Comparison of ENCODE assay signal across 8 mouse cellular contexts in the genomic region with DNA sequence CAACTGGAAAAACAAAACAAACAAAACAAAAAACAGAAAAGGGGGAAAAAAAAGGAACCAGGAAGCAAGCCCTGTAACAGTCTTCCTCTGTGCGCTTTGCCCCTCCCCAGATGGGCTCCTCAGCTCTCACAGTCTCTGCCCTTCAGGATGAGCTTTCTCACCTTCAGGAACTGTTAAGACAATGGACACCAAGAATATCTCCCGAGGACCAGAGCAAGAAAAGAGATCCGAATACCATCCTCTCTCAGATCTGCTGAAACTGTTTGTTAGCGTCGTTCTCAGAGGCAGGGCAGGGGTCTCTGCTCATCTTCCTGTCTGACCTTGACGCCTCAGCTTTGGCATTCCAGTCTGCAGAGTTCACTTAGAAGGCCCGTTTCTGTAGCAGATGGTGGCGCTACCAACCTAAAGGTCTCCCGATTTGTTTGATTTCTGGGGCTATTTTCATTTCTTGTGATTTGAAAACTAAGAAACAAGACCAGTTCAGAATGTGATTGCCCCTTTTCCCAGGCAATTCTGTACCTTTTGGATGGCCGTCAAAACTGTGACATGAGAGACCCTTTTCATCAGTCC. TPM values are rescaled to one million over a fixed set of nuclear protein-coding genes. Genes with fewer than 3 reads are reported as not detected.
DNase-seq lines count a peak whose midpoint lies in the region; ATAC-seq and TF ChIP-seq lines count a peak whose summit lies in the region.

No protein-coding gene starts in this region.

- no peak for DNase-seq in heart, adult 8-10 months (ENCODE audit: low spot score)
- peak; percentile 55 for DNase-seq in R1 (ENCODE audit: low read depth, low spot score)
- DNase-seq in urinary bladder, postnatal 10 days (ENCODE audit: low spot score): no peak
- DNase-seq in gastrocnemius, postnatal 10 days: no peak
- DNase-seq in adrenal gland, postnatal 4 days (ENCODE audit: low spot score in 2 of 2): no peak

- peak overlapping the region; percentile 93 for H3K4me2 ChIP-seq in heart, embryonic 13.5 days
- H3K4me2 ChIP-seq in hindbrain, embryonic 15.5 days: peak overlapping the region; percentile 98
- peak overlapping the region; percentile 73 for H3K4me2 ChIP-seq in myocyte (ENCODE audit: low read depth)

- peaks cover 34% of the 10 kb centered on the region for H3K4me1 ChIP-seq in heart, embryonic 13.5 days
- H3K4me1 ChIP-seq in hindbrain, embryonic 15.5 days (replicated peaks): peaks cover 39% of the 10 kb centered on the region

- no peak overlapping the region for H3ac ChIP-seq in myocyte (ENCODE audit: control insufficient read depth, insufficient read length)

- ATAC-seq in heart, embryonic 13.5 days (ENCODE audit: extremely low read depth, insufficient number of reproducible peaks, low FRiP score, low TSS enrichment): no peak
- no peak for ATAC-seq in hindbrain, embryonic 15.5 days (ENCODE audit: low FRiP score, low read depth)

- peaks cover 37% of the 10 kb centered on the region for H3K79me2 ChIP-seq in myocyte (ENCODE audit: control insufficient read depth, insufficient read depth)

- WGBS in heart, embryonic 13.5 days: 45% methylated on average over 10 of the region's 10 CpGs
- WGBS in hindbrain, embryonic 15.5 days: 72% methylated on average over 10 of the region's 10 CpGs

- peak overlapping the region; percentile 99 for H3K27ac ChIP-seq in heart, embryonic 13.5 days (replicated peaks)
- H3K27ac ChIP-seq in hindbrain, embryonic 15.5 days (replicated peaks): peak overlapping the region; percentile 98

- H3K4me3 ChIP-seq in heart, embryonic 13.5 days: peak overlapping the region; percentile 96
- H3K4me3 ChIP-seq in hindbrain, embryonic 15.5 days: peak overlapping the region; percentile 66
- H3K4me3 ChIP-seq in myocyte: peak overlapping the region; percentile 94

- peak overlapping the region; percentile 95 for H3K9ac ChIP-seq in heart, embryonic 13.5 days
- H3K9ac ChIP-seq in hindbrain, embryonic 15.5 days: peak overlapping the region; percentile 87; the same call in 1 of the 2 replicates

- no peak for TF ChIP-seq POLR2A in myocyte (IDR thresholded peaks at IDR 0.05; ENCODE audit: insufficient read length, low read depth)

- H3K9me3 ChIP-seq in heart, embryonic 13.5 days: no peaks in the 10 kb centered on the region
- no peaks in the 10 kb centered on the region for H3K9me3 ChIP-seq in hindbrain, embryonic 15.5 days

- H3K27me3 ChIP-seq in heart, embryonic 13.5 days (replicated peaks): no peaks in the 10 kb centered on the region
- H3K27me3 ChIP-seq in hindbrain, embryonic 15.5 days: no peaks in the 10 kb centered on the region
- H3K27me3 ChIP-seq in myocyte (ENCODE audit: control insufficient read depth, insufficient read depth, insufficient read length): no peaks in the 10 kb centered on the region

- H3K36me3 ChIP-seq in heart, embryonic 13.5 days: peaks cover 40% of the 10 kb centered on the region
- peaks cover 13% of the 10 kb centered on the region for H3K36me3 ChIP-seq in hindbrain, embryonic 15.5 days
- peaks cover 15% of the 10 kb centered on the region for H3K36me3 ChIP-seq in myocyte (ENCODE audit: control insufficient read depth, insufficient read depth)

TF ChIP-seq in myocyte, 11 proteins besides CTCF, POLR2A, EP300 and RAD21:
- TF ChIP-seq USF1 (IDR thresholded peaks at IDR 0.05; ENCODE audit: low read depth) (no peak), POLR2AphosphoS2 (IDR thresholded peaks at IDR 0.05; ENCODE audit: insufficient read length, low read depth) (no peak), MYOD1 (IDR thresholded peaks at IDR 0.05; ENCODE audit: control insufficient read depth in 1 of 3, insufficient read length in 2 of 3, low read depth in 2 of 3) (no peak), SRF (IDR thresholded peaks at IDR 0.05; ENCODE audit: control insufficient read depth, insufficient read length, low read depth) (no peak), TCF3 (IDR thresholded peaks at IDR 0.05; ENCODE audit: insufficient read length, low read depth) (no peak), CEBPB (IDR thresholded peaks at IDR 0.05; ENCODE audit: insufficient read depth, poor library complexity, severe bottlenecking) (no peak), E2F4 (IDR thresholded peaks at IDR 0.05; ENCODE audit: insufficient read depth) (no peak), REST (IDR thresholded peaks at IDR 0.05; ENCODE audit: insufficient read depth, insufficient read length) (no peak), TCF12 (IDR thresholded peaks at IDR 0.05; ENCODE audit: insufficient read depth, poor library complexity, severe bottlenecking) (no peak), MAX (IDR thresholded peaks at IDR 0.05; ENCODE audit: low read depth) (no peak)
TF ChIP-seq in myocyte: peak in this region for 0.

RNA-seq across cellular contexts. Expression of gene Sf3b4, which starts 1.1 kb away (rescaled TPM):
- polyA plus RNA-seq in heart, embryonic 13.5 days (2015; fragmentation: Nextera tagmentation; extraction: Ambion mirVana): 97.7 and 98.6 TPM in 2 replicates
- 10 to 100 TPM; 14.1 to 17.2 (median 16.2) TPM for total RNA-seq in heart, adult 8-10 months (2022)
- 127 and 146 TPM in 2 replicates for polyA plus RNA-seq in hindbrain, embryonic 15.5 days (2015; fragmentation: Nextera tagmentation; extraction: Ambion mirVana)
- 77.5 TPM for polyA plus RNA-seq in myocyte (2012; fragmentation: generic; extraction: Trizol)
- 10 to 100 TPM; 18.4 to 22.5 TPM for total RNA-seq in gastrocnemius, postnatal 10 days (2021)
- total RNA-seq in adrenal gland, postnatal 4 days (2021): 10 to 100 TPM; 68.9 to 76.8 TPM

RNA-seq across cellular contexts. Expression of gene Mtmr11, which starts 9.3 kb away (rescaled TPM):
- 6.4 and 7.2 TPM in 2 replicates for polyA plus RNA-seq in heart, embryonic 13.5 days (2015; fragmentation: Nextera tagmentation; extraction: Ambion mirVana)
- 1 to 10 TPM; 1.7 to 3.0 (median 2.2) TPM for total RNA-seq in heart, adult 8-10 months (2022)
- polyA plus RNA-seq in hindbrain, embryonic 15.5 days (2015; fragmentation: Nextera tagmentation; extraction: Ambion mirVana): 10.3 and 12.2 TPM in 2 replicates
- 4.6 TPM for polyA plus RNA-seq in myocyte (2012; fragmentation: generic; extraction: Trizol)
- total RNA-seq in gastrocnemius, postnatal 10 days (2021): 10 to 100 TPM in 1 of 2 experiments, 1 to 10 TPM in 1; 4.3 to 12.0 TPM
- 10 to 100 TPM; 15.0 to 22.2 TPM for total RNA-seq in adrenal gland, postnatal 4 days (2021)

RNA-seq across cellular contexts. Expression of gene Sv2a, which starts 9.9 kb away (rescaled TPM):
- 13.5 and 14.0 TPM in 2 replicates for polyA plus RNA-seq in heart, embryonic 13.5 days (2015; fragmentation: Nextera tagmentation; extraction: Ambion mirVana)
- 1 to 10 TPM; 1.6 to 7.0 (median 4.2) TPM for total RNA-seq in heart, adult 8-10 months (2022)
- 126 and 137 TPM in 2 replicates for polyA plus RNA-seq in hindbrain, embryonic 15.5 days (2015; fragmentation: Nextera tagmentation; extraction: Ambion mirVana)
- 0.28 TPM for polyA plus RNA-seq in myocyte (2012; fragmentation: generic; extraction: Trizol)
- 1 to 10 TPM; 4.1 TPM for total RNA-seq in gastrocnemius, postnatal 10 days (2021)
- 10 to 100 TPM; 18.1 to 24.7 TPM for total RNA-seq in adrenal gland, postnatal 4 days (2021)

RNA-seq across cellular contexts. Expression of gene Bola1, which starts 48.4 kb away (rescaled TPM):
- 42.5 and 46.7 TPM in 2 replicates for polyA plus RNA-seq in heart, embryonic 13.5 days (2015; fragmentation: Nextera tagmentation; extraction: Ambion mirVana)
- 10 to 100 TPM; 24.1 to 35.6 (median 29.8) TPM for total RNA-seq in heart, adult 8-10 months (2022)
- 56.0 and 56.3 TPM in 2 replicates for polyA plus RNA-seq in hindbrain, embryonic 15.5 days (2015; fragmentation: Nextera tagmentation; extraction: Ambion mirVana)
- polyA plus RNA-seq in myocyte (2012; fragmentation: generic; extraction: Trizol): 88.0 TPM
- total RNA-seq in gastrocnemius, postnatal 10 days (2021): 10 to 100 TPM; 23.3 to 28.3 TPM
- total RNA-seq in adrenal gland, postnatal 4 days (2021): 10 to 100 TPM; 30.6 to 33.1 TPM

RNA-seq across cellular contexts. Expression of gene Hist2h2ab, which starts 48.6 kb away (rescaled TPM):
- not detected in 2 replicates for polyA plus RNA-seq in heart, embryonic 13.5 days (2015; fragmentation: Nextera tagmentation; extraction: Ambion mirVana)
- 1 to 10 TPM; 1.4 to 3.6 (median 2.9) TPM for total RNA-seq in heart, adult 8-10 months (2022)
- 0.42 and 0.77 TPM in 2 replicates for polyA plus RNA-seq in hindbrain, embryonic 15.5 days (2015; fragmentation: Nextera tagmentation; extraction: Ambion mirVana)
- polyA plus RNA-seq in myocyte (2012; fragmentation: generic; extraction: Trizol): not detected
- 10 to 100 TPM; 10.3 to 10.7 TPM for total RNA-seq in gastrocnemius, postnatal 10 days (2021)
- 10 to 100 TPM; 27.8 to 28.5 TPM for total RNA-seq in adrenal gland, postnatal 4 days (2021)
